11 mouse cellular contexts compared by ENCODE assay signal in genomic region chr7:142084395-142084794, GRCm38 (mm10). TPM values are rescaled to one million over a fixed set of nuclear protein-coding genes. Genes with fewer than 3 reads are reported as not detected.
DNase-seq lines count a peak whose midpoint lies in the region; ATAC-seq and TF ChIP-seq lines count a peak whose summit lies in the region.
"Had no signal": no experiment of that assay in that cellular context is flagged by ENCODE, and none has a peak within 500 bp of the region (broad histone marks: within the 10 kb centered on the region; RNA-seq: fewer than 3 reads in every experiment).

No protein-coding gene starts in this region.

- ATAC-seq in embryonic facial prominence, embryonic 13.5 days (ENCODE audit: insufficient number of reproducible peaks, insufficient read depth, low FRiP score, low TSS enrichment, low read depth), result 0 out of 2 replicates have a peak, but pooled peaks have one; percentile 32
- ATAC-seq in midbrain, embryonic 16.5 days, result no peak

- H3K4me1 ChIP-seq in embryonic facial prominence, embryonic 13.5 days, result peaks cover 32% of the 10 kb centered on the region
- H3K4me1 ChIP-seq in embryonic facial prominence, embryonic 10.5 days, result peaks cover 24% of the 10 kb centered on the region
- H3K4me1 ChIP-seq in cortical plate, adult 2 months (ENCODE audit: control insufficient read depth, insufficient read depth, low read length), result peaks cover 5% of the 10 kb centered on the region
- H3K4me1 ChIP-seq in midbrain, embryonic 16.5 days (ENCODE audit: control insufficient read depth, insufficient read depth, low read length), result peaks cover 12% of the 10 kb centered on the region

- H3K4me2 ChIP-seq in embryonic facial prominence, embryonic 13.5 days, result no peak overlapping the region
- H3K4me2 ChIP-seq in midbrain, embryonic 16.5 days (ENCODE audit: low read length), result no peak overlapping the region
- H3K4me2 ChIP-seq: embryonic facial prominence, embryonic 12.5 days had no signal

- no peak for TF ChIP-seq POLR2A in cortical plate, adult 2 months (IDR thresholded peaks at IDR 0.05; ENCODE audit: extremely low read depth, insufficient read depth, low read length)

- H3K36me3 ChIP-seq in embryonic facial prominence, embryonic 13.5 days, result no peaks in the 10 kb centered on the region
- H3K36me3 ChIP-seq in embryonic facial prominence, embryonic 10.5 days (replicated peaks), result peaks cover 10% of the 10 kb centered on the region; the same call in 1 of the 2 replicates
- peaks cover 60% of the 10 kb centered on the region for H3K36me3 ChIP-seq in midbrain, embryonic 16.5 days (ENCODE audit: control insufficient read depth, insufficient read depth, low read length)
- H3K36me3 ChIP-seq: embryonic facial prominence, embryonic 12.5 days had no signal

- 18% methylated on average over 5 of the region's 5 CpGs for WGBS in embryonic facial prominence, embryonic 13.5 days
- 18% methylated on average over 5 of the region's 5 CpGs for WGBS in embryonic facial prominence, embryonic 10.5 days
- 28% methylated on average over 5 of the region's 5 CpGs for WGBS in midbrain, embryonic 16.5 days

- no peak for TF ChIP-seq CTCF in cortical plate, adult 2 months (IDR thresholded peaks at IDR 0.05; ENCODE audit: extremely low read depth, insufficient read depth, low read length)

- H3K9me3 ChIP-seq in embryonic facial prominence, embryonic 13.5 days, result no peaks in the 10 kb centered on the region
- H3K9me3 ChIP-seq in embryonic facial prominence, embryonic 10.5 days, result no peaks in the 10 kb centered on the region
- H3K9me3 ChIP-seq in midbrain, embryonic 16.5 days (replicated peaks; ENCODE audit: control insufficient read depth, low read length, poor library complexity, severe bottlenecking), result no peaks in the 10 kb centered on the region
- H3K9me3 ChIP-seq: embryonic facial prominence, embryonic 12.5 days had no signal

- no peak overlapping the region for H3K4me3 ChIP-seq in embryonic facial prominence, embryonic 13.5 days
- no peak overlapping the region for H3K4me3 ChIP-seq in embryonic facial prominence, embryonic 10.5 days
- H3K4me3 ChIP-seq in cortical plate, adult 2 months (ENCODE audit: insufficient read depth, low read length), result no peak overlapping the region
- H3K4me3 ChIP-seq in midbrain, embryonic 16.5 days (ENCODE audit: low read depth, low read length), result no peak overlapping the region
- H3K4me3 ChIP-seq: embryonic facial prominence, embryonic 12.5 days had no signal

- H3K27me3 ChIP-seq in embryonic facial prominence, embryonic 13.5 days, result peaks cover 99% of the 10 kb centered on the region
- peaks cover 99% of the 10 kb centered on the region for H3K27me3 ChIP-seq in embryonic facial prominence, embryonic 10.5 days (replicated peaks; ENCODE audit: low read depth, poor library complexity, severe bottlenecking)
- H3K27me3 ChIP-seq in midbrain, embryonic 16.5 days (ENCODE audit: control insufficient read depth, insufficient read depth, low read depth, low read length), result no peaks in the 10 kb centered on the region; the same call in 1 of the 2 replicates

- no peak for DNase-seq in embryonic facial prominence, embryonic 10.5 days (ENCODE audit: low spot score)
- DNase-seq in kidney, postnatal 36 days, result peak; percentile 8 to 24
- DNase-seq in kidney, adult 8-10 months, result no peak
- DNase-seq in lung, postnatal 36 days, result peak; percentile 24
- no peak for DNase-seq in yolk sac, embryonic 10.5 days (ENCODE audit: low spot score)
- DNase-seq: right cerebral cortex, adult 18-20 months had no signal

- no peak overlapping the region for H3K9ac ChIP-seq in embryonic facial prominence, embryonic 13.5 days
- H3K9ac ChIP-seq in midbrain, embryonic 16.5 days (ENCODE audit: low read depth, low read length), result no peak overlapping the region
- H3K9ac ChIP-seq: embryonic facial prominence, embryonic 12.5 days had no signal

- no peak overlapping the region for H3K27ac ChIP-seq in embryonic facial prominence, embryonic 13.5 days
- no peak overlapping the region for H3K27ac ChIP-seq in embryonic facial prominence, embryonic 10.5 days (replicated peaks)
- peak overlapping the region; percentile 59 for H3K27ac ChIP-seq in cortical plate, adult 2 months (ENCODE audit: insufficient read depth, low read length)
- no peak overlapping the region for H3K27ac ChIP-seq in midbrain, embryonic 16.5 days (ENCODE audit: low read length)
- H3K27ac ChIP-seq: embryonic facial prominence, embryonic 12.5 days had no signal

RNA-seq across cellular contexts. Expression of gene Dusp8, which starts 11.2 kb away (rescaled TPM):
- polyA plus RNA-seq in embryonic facial prominence, embryonic 13.5 days (2015; fragmentation: Nextera tagmentation; extraction: Ambion mirVana), result 2.4 and 2.6 TPM in 2 replicates
- polyA plus RNA-seq in embryonic facial prominence, embryonic 10.5 days (2016; fragmentation: Nextera tagmentation; extraction: Ambion mirVana), result 3.2 and 3.4 TPM in 2 replicates
- 94.9 and 102 TPM in 2 replicates for polyA plus RNA-seq in cortical plate, adult 2 months (2012; rRNA removed)
- polyA plus RNA-seq in midbrain, embryonic 16.5 days (2015; fragmentation: Nextera tagmentation; extraction: Ambion mirVana), result 113 and 128 TPM in 2 replicates

RNA-seq across cellular contexts. Expression of gene Mob2, which starts 23.5 kb away (rescaled TPM):
- 66.1 and 69.2 TPM in 2 replicates for polyA plus RNA-seq in embryonic facial prominence, embryonic 13.5 days (2015; fragmentation: Nextera tagmentation; extraction: Ambion mirVana)
- 67.4 and 68.0 TPM in 2 replicates for polyA plus RNA-seq in embryonic facial prominence, embryonic 10.5 days (2016; fragmentation: Nextera tagmentation; extraction: Ambion mirVana)
- 49.3 and 50.7 TPM in 2 replicates for polyA plus RNA-seq in cortical plate, adult 2 months (2012; rRNA removed)
- 47.5 and 50.3 TPM in 2 replicates for polyA plus RNA-seq in midbrain, embryonic 16.5 days (2015; fragmentation: Nextera tagmentation; extraction: Ambion mirVana)

RNA-seq across cellular contexts. Expression of gene Gm45618, which starts 36.1 kb away (rescaled TPM):
- polyA plus RNA-seq in embryonic facial prominence, embryonic 13.5 days (2015; fragmentation: Nextera tagmentation; extraction: Ambion mirVana), result not detected in 2 replicates
- polyA plus RNA-seq in embryonic facial prominence, embryonic 10.5 days (2016; fragmentation: Nextera tagmentation; extraction: Ambion mirVana), result not detected in 2 replicates
- polyA plus RNA-seq in cortical plate, adult 2 months (2012; rRNA removed), result not detected in 2 replicates
- 0.30 TPM in 1 of 2 replicates, not detected in the other for polyA plus RNA-seq in midbrain, embryonic 16.5 days (2015; fragmentation: Nextera tagmentation; extraction: Ambion mirVana)
- polyA plus RNA-seq: embryonic facial prominence, embryonic 12.5 days; liver, embryonic 16.5 days had no signal

RNA-seq across cellular contexts. Expression of gene Gm39115, which starts 51.4 kb away (rescaled TPM):
- polyA plus RNA-seq in embryonic facial prominence, embryonic 13.5 days (2015; fragmentation: Nextera tagmentation; extraction: Ambion mirVana), result not detected in 2 replicates
- not detected in 2 replicates for polyA plus RNA-seq in embryonic facial prominence, embryonic 10.5 days (2016; fragmentation: Nextera tagmentation; extraction: Ambion mirVana)
- not detected in 2 replicates for polyA plus RNA-seq in cortical plate, adult 2 months (2012; rRNA removed)
- polyA plus RNA-seq in midbrain, embryonic 16.5 days (2015; fragmentation: Nextera tagmentation; extraction: Ambion mirVana), result not detected in 2 replicates
- polyA plus RNA-seq: embryonic facial prominence, embryonic 12.5 days; liver, embryonic 16.5 days had no signal

Comparison
In these comparisons a context has a peak if more than half of its experiments do, and no peak if none do; other contexts are left out.
1. DNase-seq: peak in kidney, postnatal 36 days (2 of 2) and lung, postnatal 36 days (single experiment); none in embryonic facial prominence, embryonic 10.5 days (single experiment), kidney, adult 8-10 months (0 of 2) and yolk sac, embryonic 10.5 days (single experiment).
2. RNA of gene Dusp8, which starts 11.2 kb away (polyA plus RNA-seq): 113 to 128 TPM in midbrain, embryonic 16.5 days and 94.9 to 102 TPM in cortical plate, adult 2 months; 3.2 to 3.4 TPM in embryonic facial prominence, embryonic 10.5 days and 2.4 to 2.6 TPM in embryonic facial prominence, embryonic 13.5 days; every median in the first group is over 10 times any median in the second.